Mouse (Mus musculus) neutrophil, adult 59 days (primary cell): ENCODE data around the gene Ssr4. TPM values are rescaled to one million over a fixed set of nuclear protein-coding genes. Genes with fewer than 3 reads are reported as not detected.

ENCODE experiments used
- total RNA-seq, 2 experiments: library from RNA; stranded (reverse); gene quantifications; 1 replicate in 1 of 2; 2 replicates in 1 of 2; pipeline ENCODE4 v1.2.4; 2023

Ssr4 gene
- total RNA-seq, result 100 to 1,000 TPM; 128 TPM

DNA sequence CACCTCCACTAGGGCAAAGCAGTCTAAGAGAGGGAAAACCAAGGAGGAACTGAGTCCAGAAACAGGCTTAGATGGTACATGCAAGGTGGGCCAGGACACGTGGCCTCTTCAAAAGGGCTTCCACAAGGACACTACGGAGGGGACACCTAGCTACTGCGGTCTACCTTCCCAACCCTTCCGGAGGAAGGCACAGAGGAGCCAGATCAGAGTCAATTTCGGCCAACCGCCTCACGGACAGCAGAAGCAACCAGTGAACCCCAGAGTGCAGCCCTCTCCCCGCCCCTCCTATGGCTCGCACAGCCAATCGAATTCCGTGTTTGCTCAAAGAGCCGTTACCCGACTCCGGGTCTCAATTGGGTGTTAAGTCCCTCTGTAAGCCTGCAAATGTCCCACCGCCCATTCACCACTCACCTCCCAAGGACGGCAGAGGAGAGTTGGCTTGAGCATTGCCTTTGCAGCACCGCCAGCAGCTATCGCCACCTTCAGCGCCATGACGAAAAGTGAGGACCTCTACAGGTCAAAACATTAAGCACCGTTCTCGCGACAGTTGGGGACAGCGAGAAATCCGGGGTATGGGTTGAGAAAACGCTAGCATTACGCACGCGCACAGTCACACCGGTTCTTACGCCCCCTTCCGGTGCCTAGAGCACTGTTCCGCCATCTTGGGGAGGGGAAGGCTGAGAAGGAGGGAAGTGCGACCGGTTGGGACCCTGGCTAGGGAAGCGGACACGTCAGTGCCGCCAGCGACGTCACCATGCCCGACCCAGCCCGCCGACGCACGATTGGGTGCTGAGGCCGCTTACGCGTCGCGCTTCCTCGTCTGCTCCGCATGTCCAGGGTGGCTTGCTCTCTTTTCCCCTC, at the start of gene Ssr4, which contains the start of gene Idh3g:
Gene Ssr4 (plus strand): TSS at position 665 of the 861 bp plus-strand sequence.
Gene Idh3g (minus strand): TSS at position 534 of the 861 bp plus-strand sequence.

DNA sequence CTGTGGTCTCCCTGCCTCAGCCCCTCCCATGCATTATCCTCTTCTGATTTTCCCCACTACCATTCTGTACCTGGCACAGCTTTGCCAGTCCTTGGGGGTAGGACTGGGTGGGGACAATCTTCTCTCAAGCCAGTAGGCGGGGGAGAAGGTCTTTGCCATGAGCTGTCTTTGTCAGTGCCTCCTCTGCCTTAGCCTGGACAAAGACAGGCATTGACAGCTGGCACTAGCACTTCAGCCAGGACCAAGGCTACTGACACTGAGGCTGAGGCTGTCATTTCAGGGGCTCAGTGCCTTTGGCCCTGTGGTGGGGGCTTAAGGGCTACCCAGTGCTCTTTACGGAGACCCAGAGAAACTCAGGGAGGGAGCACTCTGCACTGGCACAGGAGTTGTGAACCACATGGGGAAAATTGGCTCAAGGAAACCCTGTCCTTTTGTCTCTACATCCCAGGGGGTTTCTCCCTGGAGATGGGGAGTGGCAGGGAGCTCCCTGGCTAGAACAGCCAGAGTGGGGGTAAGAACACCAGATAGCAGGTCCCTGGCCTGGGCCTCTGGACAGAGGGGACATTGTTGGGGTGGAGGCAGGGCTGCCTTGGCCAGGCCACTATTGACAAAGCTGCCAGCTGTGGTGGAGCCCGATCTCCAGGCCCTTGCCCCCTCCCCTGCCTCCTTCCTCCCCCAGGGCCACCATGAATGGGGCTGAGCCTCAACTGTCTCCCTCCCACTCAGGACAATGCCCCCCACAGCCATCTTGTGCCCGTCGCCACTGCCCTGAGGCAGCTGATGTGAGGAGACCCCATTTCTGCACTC, 30.3 kb upstream of the Ssr4 start, which contains the start of gene Plxnb3:
Gene Plxnb3 (plus strand): TSS at position 757 of the 807 bp plus-strand sequence.

DNA sequence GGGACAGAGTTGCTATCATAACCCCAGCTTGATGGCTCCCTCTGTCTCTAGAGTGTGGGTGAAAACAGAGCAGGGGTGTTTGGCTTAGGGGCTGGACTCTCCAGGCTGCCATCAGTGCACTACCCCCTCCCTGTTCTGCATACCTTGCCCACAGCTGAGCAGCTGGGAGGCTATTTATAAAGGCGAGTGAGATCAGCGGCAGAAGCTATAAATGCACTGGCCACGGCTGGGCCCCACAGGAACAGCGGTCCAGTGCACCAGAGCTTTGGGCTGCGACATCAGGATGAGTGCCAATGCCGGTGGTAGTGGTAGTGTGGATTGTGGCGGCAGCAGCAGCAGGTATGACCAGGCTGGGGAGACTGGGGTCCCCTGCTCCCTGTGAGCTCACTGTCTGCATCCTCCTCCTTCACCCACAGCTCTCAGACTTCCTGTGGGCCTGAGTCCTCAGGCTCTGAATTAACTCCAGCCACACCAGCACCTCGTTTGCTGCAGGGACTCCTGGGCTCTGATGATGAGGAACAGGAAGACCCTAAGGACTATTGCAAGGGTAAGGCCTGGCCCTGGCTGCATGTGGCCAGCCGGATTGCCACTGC, 12.6 kb upstream of the Ssr4 start, which contains the start of gene Srpk3:
Gene Srpk3 (plus strand): TSS at position 238 of the 593 bp plus-strand sequence.

DNA sequence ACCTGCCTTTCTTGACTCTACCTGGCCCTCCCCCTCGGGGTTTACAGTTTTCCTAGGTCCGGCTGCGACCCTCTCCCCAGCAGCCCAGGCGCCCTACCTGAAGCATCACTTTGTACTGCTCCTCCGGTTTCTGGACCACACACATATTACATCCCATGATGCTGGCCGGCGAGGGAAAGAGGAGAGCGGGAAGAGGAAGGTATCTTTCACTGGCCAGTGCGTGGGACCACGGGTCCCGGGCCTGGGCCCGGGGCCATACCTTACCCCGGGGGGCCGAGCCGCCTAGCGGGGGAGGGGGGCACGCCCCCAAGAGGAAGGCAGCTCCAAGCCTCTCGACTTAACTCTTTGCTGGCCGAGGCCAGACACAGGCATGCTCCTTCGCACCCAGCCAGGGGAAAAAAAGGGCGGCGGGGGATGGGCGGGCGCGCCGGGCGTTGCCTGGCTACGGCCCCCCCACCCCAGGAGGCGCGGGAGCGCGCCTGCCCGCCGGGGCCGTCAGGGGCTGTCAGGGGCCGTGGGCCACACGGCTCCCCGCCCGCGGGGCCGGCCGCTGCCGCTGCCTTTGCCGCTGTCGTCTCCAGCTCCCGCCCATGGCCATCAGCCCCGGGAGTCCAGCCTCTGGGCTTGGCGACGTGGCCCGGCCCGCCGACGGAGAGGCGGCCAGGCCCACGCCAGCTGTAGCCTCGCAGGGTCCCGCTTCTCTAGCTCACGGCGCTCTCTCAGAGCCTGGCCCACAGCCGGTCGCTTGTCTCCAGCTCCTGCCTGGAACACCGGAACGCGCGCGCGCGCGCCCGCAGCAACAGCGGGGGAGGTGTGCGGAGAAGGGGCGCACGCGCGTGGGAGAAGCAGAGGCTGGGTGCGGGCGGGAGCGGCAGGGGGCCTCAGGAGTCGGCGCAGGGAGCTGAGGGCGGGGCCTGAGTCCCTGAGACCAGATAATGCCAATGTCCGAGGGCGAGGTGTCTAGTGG, 37.6 kb downstream of the Ssr4 start, which contains the start of gene Pdzd4:
Gene Pdzd4 (minus strand): TSS at position 785 of the 967 bp plus-strand sequence.

Other genes starting within 250 kb of the Ssr4 start
- gene Dusp9, start 147.6 kb upstream of the Ssr4 start, total RNA-seq, result under 1 TPM; 0.13 TPM
- gene Pnck, start 126.9 kb upstream of the Ssr4 start, total RNA-seq, result not detected
- gene Slc6a8, start 113.9 kb upstream of the Ssr4 start, total RNA-seq, result under 1 TPM; 0.22 to 0.57 TPM
- 10 to 100 TPM; 83.3 to 89.0 TPM for gene Bcap31, start 70.9 kb upstream of the Ssr4 start, total RNA-seq
- gene Abcd1, start 70.4 kb upstream of the Ssr4 start, total RNA-seq, result 10 to 100 TPM; 83.3 to 92.9 TPM
- under 1 TPM; 0.44 to 0.60 TPM for gene Plxnb3, start 29.9 kb upstream of the Ssr4 start, total RNA-seq
- 1 to 10 TPM in 1 of 2 experiments, under 1 TPM in 1; 0.89 to 1.8 TPM for gene Srpk3, start 12.6 kb upstream of the Ssr4 start, total RNA-seq
- gene Idh3g, start 131 bp upstream of the Ssr4 start, total RNA-seq, result 100 to 1,000 TPM in 1 of 2 experiments, 10 to 100 TPM in 1; 89.0 to 105 TPM
- gene Pdzd4, start 37.9 kb downstream of the Ssr4 start, total RNA-seq, result 1 to 10 TPM in 1 of 2 experiments, under 1 TPM in 1; 0.64 to 1.2 TPM
- under 1 TPM in 1 of 2 experiments, not detected in 1; 0.20 TPM for gene Avpr2, start 105.1 kb downstream of the Ssr4 start, total RNA-seq
- 10 to 100 TPM; 30.0 to 50.1 TPM for gene L1cam, start 109.1 kb downstream of the Ssr4 start, total RNA-seq
- gene Arhgap4, start 134.8 kb downstream of the Ssr4 start, total RNA-seq, result 100 to 1,000 TPM; 227 to 235 TPM
- gene Naa10, start 134.9 kb downstream of the Ssr4 start, total RNA-seq, result 10 to 100 TPM; 38.1 to 42.0 TPM
- 10 to 100 TPM; 12.2 to 19.8 TPM for gene Renbp, start 143.8 kb downstream of the Ssr4 start, total RNA-seq
- 10 to 100 TPM; 86.7 to 87.3 TPM for gene Hcfc1, start 179.3 kb downstream of the Ssr4 start, total RNA-seq
- gene Irak1, start 236.9 kb downstream of the Ssr4 start, total RNA-seq, result 10 to 100 TPM; 63.0 to 75.4 TPM